Mouse (Mus musculus) left cerebral cortex, adult 11 months (tissue): Measurements from ENCODE around the gene Lrrc47.

Experiments used
- DNase-seq: peaks from one replicate; pipeline ENCODE4 v3.0.0; 2022; ENCODE audit warnings: low spot score

Gene Lrrc47

GRCm38 (mm10) chr4:154023754-154024601 lies 12.4 kb downstream of the Lrrc47 start:
- DNase-seq = no peak

DNA sequence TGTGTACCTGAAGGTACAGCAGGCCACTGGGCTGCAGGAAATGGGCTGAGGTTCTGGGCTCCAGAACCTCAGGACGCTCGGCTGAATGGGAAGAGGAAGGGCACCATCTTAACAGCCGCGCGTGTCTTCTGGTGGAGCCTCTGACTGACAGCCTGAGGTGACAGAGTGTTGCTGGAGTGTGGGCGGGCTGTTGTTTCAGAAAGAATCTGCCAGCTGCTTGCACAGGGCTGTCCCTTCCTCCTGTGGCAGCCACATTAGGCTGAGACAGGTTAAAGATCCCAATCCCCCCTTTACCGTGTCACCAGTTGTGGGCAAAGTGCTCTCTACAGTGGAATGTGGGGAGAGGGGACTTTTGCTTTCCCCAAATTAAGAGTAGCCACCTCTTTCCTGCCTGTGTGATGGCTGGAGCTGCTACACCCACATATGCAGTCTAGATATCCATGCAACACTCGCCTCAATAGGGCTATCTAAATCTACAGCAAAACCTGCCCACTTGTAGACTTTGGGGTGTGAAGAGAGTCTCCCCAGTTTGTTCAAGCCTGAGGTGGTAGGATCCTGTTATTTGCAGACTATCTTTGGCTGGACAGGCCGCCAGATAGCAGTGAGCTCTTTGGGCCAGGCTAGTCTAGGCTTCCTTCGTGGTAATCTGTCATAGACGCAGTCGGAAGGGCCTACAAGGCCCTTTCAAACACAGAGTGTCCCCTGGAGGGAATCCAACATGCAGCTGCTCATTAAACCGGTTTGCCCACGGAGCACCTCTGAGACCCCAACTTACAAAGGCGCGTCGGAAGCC lies 13.4 kb downstream of the Lrrc47 start:
- DNase-seq = no peak

- no peak for DNase-seq
Observed at GRCm38 (mm10) chr4:154025641-154026440, 14.3 kb downstream of the Lrrc47 start, which contains the start of gene Smim1. TSS of gene Smim1 (minus strand) at chr4:154026230.

- DNase-seq = no peak
Observed at GRCm38 (mm10) chr4:154026441-154026761, 14.9 kb downstream of the Lrrc47 start.

DNA sequence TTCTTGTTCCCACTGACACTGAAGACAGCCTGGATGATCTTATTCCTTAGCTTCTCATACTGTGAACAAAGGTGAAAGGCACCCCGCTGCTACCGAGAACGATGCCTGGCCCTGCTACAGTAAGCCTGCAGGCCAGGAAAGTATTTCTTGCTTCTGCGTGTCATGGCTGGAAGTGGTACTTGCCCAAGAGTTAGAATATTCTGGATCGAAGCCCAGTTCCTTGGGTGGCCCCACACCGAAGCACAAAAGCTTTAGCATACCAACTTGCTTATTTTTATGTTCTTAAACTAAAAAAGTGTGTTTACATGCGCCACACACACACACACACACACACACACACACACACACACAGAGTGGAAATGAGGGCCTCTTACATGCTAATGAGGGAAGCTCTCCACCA lies 16.5 kb downstream of the Lrrc47 start:
- no peak for DNase-seq

GRCm38 (mm10) chr4:154028646-154029045 lies 17.1 kb downstream of the Lrrc47 start:
- no peak for DNase-seq

- DNase-seq = no peak
Observed at GRCm38 (mm10) chr4:154037123-154037522, 25.6 kb downstream of the Lrrc47 start.

DNA sequence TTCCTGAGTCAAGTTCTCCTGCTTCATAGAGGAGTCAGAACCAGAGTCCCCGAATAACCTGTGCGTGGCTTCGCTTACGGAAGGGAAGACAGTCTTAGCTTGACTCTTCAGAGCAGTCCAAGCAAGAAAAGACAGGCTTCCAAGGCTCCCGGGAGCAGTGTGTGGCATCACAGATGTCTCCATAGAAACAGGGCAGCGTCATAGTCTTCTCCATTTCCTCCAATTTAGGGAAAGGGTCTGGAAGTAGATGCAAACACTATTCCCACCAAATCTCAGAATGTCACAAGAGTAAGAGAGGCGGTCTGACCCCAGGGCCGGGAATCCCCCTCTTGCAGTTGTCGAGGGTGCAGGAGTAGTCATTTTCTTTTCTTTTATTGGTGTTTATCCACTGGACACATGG lies 31.0 kb downstream of the Lrrc47 start, which contains the start of gene Ccdc27:
TSS of gene Ccdc27 (minus strand) at position 101 of the 400 bp plus-strand sequence.
- no peak for DNase-seq

DNA sequence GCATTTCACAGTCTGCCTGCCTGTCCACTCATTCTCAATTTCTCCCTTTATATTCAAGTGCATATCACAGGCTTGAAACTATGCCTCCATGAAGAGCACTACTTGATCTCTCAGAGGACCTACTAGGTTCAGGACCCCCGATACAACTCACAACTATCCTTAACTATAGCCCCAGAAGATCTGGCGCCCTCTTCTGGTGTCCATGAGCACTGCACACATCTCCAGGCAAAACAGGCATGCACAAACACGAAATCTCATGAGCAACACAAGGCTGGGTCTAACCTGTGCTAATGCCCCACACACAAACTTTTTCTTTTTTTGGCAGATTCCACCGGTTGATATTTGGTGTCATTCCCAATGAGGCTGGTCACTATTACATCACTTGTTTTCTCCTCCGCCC lies 34.3 kb downstream of the Lrrc47 start:
- no peak for DNase-seq

DNA sequence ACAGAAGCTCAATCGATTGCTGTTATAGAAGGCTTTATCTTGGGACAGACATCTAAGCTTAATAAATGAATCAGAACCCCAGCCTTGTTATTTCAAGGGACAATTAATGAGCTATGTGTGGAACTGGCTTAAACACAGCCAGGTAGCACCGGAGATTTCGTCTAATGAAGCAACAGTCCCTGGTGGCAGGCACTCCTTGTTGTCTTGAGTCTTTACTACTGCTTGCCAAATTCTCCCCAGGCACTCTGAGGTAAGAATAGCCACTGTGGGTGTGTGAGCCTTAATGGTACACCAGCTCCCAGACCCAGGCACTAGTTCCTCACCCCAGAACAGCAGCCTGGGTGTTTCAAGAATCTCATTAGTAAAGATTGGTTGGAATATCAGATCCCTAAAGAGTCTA lies 39.9 kb downstream of the Lrrc47 start:
- no peak for DNase-seq

- no peak for DNase-seq
Observed at GRCm38 (mm10) chr4:154053065-154053464, 41.5 kb downstream of the Lrrc47 start.

- DNase-seq = no peak
Observed at GRCm38 (mm10) chr4:154055482-154055881, 44.0 kb downstream of the Lrrc47 start.

DNA sequence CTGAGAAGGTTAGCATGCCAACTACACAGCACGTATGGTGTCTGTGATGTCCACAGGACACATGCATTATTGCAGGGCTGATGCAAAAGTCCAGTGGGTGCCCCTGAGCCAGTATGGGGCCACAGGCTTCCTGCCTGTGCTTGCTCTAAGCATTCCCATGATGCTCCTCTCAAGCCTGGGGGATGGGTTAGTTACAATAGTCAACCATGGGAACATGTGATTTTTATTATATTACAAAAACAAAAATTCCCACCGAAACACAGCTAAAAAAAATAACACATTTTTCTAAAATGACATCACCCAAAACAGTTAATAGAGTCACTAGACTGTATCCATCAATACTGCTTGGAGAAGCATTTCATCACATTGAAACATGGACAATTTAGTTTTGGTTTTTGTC lies 44.5 kb downstream of the Lrrc47 start:
- DNase-seq = no peak

DNA sequence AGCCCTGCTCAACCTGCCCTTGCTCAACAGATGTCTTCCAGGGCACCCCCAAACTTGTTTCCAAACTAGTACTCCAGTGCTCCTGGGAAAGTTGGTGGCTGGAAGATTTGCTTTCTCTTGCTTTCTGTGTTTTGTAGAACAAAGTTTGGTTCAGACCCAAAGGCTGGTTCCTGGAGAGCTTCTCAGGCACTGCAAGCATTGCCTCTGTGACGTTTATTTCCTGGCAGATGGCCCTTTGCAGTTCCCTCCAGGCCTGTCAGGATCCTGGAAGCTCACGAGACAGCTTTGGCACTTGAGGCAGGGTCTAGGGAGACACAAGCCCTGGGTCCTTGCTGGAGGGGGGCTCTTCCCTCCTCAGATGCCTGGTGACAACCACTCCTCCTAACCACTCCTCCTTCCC lies 45.1 kb downstream of the Lrrc47 start:
- DNase-seq = no peak

DNA sequence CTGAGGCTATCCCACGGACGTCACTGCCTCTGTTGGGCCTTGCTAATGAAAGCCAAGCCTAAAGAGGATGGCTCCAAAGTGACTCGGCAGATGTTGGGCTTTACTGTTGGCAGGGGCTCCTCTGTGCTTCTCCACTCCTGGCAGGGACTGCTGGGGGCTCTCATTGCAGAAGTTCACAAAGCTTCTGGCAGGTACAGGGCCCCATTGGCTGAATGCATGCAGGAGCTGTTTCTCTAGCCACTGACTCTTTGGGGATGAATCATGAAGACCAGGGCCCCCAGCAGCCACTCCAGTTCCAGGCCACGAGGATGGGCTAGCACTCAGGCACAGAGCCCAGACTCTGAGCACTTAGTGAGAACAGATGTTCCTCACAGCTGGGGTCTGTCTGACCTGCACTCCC lies 46.2 kb downstream of the Lrrc47 start:
- no peak for DNase-seq

DNA sequence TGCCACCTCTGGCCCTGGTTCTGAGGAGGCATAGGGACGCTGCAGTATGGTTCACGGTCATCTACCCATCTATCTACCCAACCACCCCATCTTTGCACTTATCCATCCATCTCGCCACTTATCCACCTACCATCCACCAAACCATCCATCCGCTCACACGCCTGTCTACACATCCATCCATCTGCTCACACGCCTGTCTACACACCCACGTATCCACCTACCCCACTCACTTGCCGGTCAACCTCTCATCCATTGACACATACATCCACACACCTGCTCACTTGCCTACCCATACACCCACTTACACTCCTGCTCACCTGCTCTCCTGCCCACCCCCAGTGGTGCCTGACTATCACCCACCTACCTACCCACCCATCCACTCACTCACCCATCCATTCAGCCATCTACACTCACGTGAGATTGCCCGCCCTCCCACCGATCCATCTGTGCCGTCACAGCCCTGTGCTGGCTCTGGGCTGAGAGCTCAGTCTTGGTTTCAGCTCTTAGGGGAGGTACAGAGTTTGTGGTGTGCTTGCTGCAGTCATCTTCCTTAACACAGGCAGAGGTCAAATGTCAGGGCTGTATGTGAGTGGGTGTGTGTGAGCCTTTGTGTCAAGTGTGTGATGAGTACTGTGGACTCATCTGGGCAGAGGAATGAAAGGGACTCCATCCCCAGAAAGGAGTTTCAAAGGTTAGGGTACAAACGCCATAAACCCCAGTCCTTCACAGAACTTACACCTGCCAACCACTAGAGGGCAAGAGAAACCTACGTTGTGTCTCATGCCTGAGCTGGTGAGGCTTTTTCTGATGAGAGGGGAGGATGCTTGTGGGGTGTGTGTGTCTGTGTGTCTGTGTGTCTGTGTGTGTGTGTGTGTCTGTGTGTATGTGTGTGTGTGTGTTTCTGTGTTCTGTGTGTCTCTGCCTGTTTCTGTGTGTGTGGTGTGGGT lies 53.6 kb downstream of the Lrrc47 start:
- DNase-seq = peak; percentile 14

DNA sequence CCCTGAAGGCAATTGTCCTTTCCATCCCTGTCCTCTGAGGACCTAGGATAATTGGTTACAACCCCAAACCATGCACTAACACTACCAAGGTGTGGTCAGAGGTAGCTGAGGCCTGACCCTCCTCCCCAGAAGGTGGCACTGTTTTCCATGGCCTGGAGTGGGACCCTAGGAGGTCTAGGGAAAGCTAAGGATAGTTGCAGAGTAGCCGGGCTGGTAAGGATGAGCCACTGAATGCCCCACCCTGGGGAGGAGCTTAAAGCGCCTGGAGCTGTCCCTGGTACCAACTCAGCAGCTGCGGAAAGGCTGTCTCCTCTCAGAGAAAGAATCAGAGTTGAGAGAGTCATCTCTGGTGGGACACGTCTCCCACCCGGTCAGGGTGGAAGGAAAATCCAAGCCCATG lies 59.4 kb downstream of the Lrrc47 start:
- no peak for DNase-seq
